Mouse (Mus musculus) embryonic stem cell, embryonic (primary cell): ENCODE data around the gene Fam71b.

ENCODE experiments used
- CTCF ChIA-PET, 4 experiments: fragments of 300-600 bp in 2 of 4; fragments of 350-600 bp in 2 of 4; sonication (Branson Sonifier 250); formaldehyde crosslinking; loops; one replicate each; lab custom pipeline; 2022; ENCODE audit warnings: inconsistent platforms in 2 of 4; lab: Charles Lee
- POLR2A ChIA-PET, 4 experiments: fragments of 300-600 bp in 2 of 4; fragments of 350-600 bp in 2 of 4; sonication (Branson Sonifier 250); formaldehyde crosslinking; loops; one replicate each; lab custom pipeline; 2022; ENCODE audit warnings: antibody characterized with exemption in 4 of 4, inconsistent platforms in 1 of 4; lab: Charles Lee

Gene Fam71b

GRCm38 (mm10) chr11:46446150-46446549 lies 49.8 kb downstream of the Fam71b start:
- ChIA-PET POLR2A (interaction anchor here in 1 of 4 experiments (0.7 kb wide), 1 partner anchor 9 kb away, joined by 3 read pairs; no protein-coding TSS in a partner anchor), CTCF (interaction anchor here in 1 of 4 experiments (1.3 kb wide), 1 partner anchor 15 kb away, joined by 4 read pairs; no protein-coding TSS in a partner anchor)

- CTCF ChIA-PET = interaction anchor here in 1 of 4 experiments (1.1 kb wide), 1 partner anchor 173 kb away, joined by 4 read pairs; no protein-coding TSS in a partner anchor
- POLR2A ChIA-PET = no interaction called here
Observed at GRCm38 (mm10) chr11:46447644-46448484, 51.5 kb downstream of the Fam71b start.

DNA sequence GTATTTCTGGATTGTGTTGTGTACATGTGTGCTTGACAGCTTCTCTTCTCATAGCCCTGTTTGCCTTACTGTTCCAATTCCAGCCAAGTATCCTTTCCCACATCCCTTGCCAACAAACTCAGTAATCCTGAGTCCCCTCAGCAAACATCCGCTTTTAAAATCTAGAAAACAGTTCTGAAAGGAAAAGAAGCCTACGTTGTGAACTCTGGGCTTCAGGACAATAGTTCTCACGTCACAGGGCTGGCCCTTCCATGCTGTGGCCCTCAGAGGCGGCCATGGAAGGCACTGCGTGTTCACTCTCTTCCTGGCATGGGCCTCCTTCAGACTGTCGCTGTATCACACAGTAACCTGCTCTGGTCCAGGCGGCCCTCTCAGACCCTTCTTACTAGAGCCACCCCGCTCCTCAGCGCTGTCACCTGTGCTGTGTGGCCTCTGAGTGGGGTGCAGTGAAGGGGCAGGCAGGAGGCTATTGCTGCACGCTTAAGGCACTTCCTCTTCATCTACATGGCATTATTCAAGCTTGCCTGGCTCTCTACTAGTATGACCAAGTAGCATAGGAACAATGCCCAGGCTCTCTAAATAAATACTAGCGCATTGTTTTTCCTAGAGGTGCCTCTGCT lies 53.2 kb downstream of the Fam71b start:
- CTCF ChIA-PET = no interaction called here
- POLR2A ChIA-PET = no interaction called here

DNA sequence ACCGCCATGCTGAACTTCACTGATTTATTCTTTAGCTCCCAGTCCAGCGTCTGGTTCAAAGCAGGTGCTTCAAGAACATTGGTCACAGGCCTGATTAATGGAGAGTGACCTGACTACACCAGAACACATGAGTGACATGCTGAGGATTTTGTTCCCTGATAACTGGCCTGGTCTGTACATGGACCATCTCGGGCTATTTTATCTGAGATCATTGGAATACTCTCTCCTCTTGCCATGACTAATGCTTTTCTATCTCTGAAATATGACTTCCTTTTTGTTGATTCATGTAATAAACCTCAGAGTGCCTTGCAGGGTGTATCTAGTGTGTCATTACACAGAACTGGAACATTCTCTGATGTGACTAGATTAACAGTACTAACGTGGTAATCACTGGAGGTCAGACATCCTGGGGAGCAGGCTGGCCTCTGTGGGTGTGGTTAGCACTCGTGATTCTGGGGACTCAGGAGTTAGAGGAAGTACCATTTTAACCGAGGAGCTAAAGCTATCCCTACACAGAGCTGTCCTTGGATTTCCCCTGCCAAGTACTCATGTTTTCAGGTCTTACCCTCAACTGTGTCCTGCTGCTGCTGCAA lies 58.2 kb downstream of the Fam71b start, which contains the start of gene Havcr2:
Havcr2 (plus strand) TSS at position 483 of the 593 bp plus-strand sequence.
- POLR2A ChIA-PET = interaction anchor here in 1 of 4 experiments (0.6 to 1.0 kb wide), 3 partner anchors 13 to 57 kb away, joined by 3 read pairs; no protein-coding TSS in a partner anchor
- CTCF ChIA-PET = no interaction called here
